Mouse (Mus musculus) spleen, postnatal 0 days (tissue): ENCODE data around the gene Nrros. TPM values are rescaled to one million over a fixed set of nuclear protein-coding genes. Genes with fewer than 3 reads are reported as not detected.

Source experiments
- polyA plus RNA-seq: library from polyadenylated mRNA; unstranded; fragments of >200 nt; fragmentation: Nextera tagmentation; extraction: Ambion mirVana; gene quantifications from 2 replicates; pipeline ENCODE4 v1.2.1, GENCODE M21; 2015

Gene Nrros
- polyA plus RNA-seq, result 30.8 and 45.9 TPM in 2 replicates

DNA sequence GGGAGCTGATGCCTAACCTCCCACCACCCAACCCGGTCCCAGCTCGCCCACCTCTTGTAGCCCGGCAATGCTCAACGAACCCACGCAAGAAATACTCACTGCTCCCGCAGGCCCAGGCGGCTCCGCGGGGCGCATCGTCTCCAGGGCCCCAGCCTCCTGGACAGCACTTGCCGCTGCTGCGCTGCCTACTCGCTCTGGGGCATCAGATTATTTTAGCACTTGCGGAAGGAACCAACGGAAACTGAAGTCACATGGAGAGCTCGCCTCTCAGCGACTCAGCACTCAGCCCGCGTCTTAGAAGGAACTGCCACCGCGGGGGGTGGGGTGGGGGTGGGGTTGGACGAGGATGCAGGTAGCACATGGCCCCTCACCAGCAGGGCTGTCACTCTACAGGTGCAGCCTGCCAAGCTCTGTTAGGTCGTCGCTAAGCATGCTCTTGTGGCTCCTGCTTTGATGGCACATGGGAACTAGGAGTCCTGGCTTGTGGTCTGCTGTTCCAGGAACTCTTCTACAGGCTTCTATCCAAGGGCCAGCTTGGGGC lies at the start of gene Nrros:
TSS of gene Nrros (minus strand) at position 314 of the 541 bp plus-strand sequence.

GRCm38 (mm10) chr16:32179333-32179901 lies 14.0 kb upstream of the Nrros start, which contains the start of gene Bex6:
Gene Bex6, plus strand, starts transcription at chr16:32179823.

GRCm38 (mm10) chr16:32099638-32100150 lies 65.7 kb downstream of the Nrros start, which contains the start of the genes Pigx and Cep19:
Gene Pigx, minus strand, starts transcription at chr16:32099740.
Gene Cep19, plus strand, starts transcription at chr16:32099800.

Other genes with a start within 250 kb of the Nrros start
- gene Pigz, start 231.7 kb downstream of the Nrros start, polyA plus RNA-seq, result 0.19 and 0.52 TPM in 2 replicates
- gene 0610012G03Rik, start 217.1 kb downstream of the Nrros start, polyA plus RNA-seq, result 59.6 and 63.7 TPM in 2 replicates
- gene Ncbp2, start 217.1 kb downstream of the Nrros start, polyA plus RNA-seq, result 38.1 and 38.7 TPM in 2 replicates
- 5.2 and 5.6 TPM in 2 replicates for gene Senp5, start 162.3 kb downstream of the Nrros start, polyA plus RNA-seq
- gene Pak2, start 86.3 kb downstream of the Nrros start, polyA plus RNA-seq, result 18.2 and 21.8 TPM in 2 replicates
- gene Pigx, start 65.9 kb downstream of the Nrros start, polyA plus RNA-seq, result 40.4 and 42.1 TPM in 2 replicates
- 10.8 and 12.8 TPM in 2 replicates for gene Cep19, start 65.8 kb downstream of the Nrros start, polyA plus RNA-seq
- 2.8 and 3.0 TPM in 2 replicates for gene Bex6, start 14.2 kb upstream of the Nrros start, polyA plus RNA-seq
- 6.5 TPM in 2 replicates for gene Fbxo45, start 81.6 kb upstream of the Nrros start, polyA plus RNA-seq
- 15.4 and 16.6 TPM in 2 replicates for gene Wdr53, start 81.6 kb upstream of the Nrros start, polyA plus RNA-seq
- 0.08 TPM in 1 of 2 replicates, not detected in the other for gene Smco1, start 105.9 kb upstream of the Nrros start, polyA plus RNA-seq
- gene Rnf168, start 111.9 kb upstream of the Nrros start, polyA plus RNA-seq, result 22.6 and 23.0 TPM in 2 replicates
- gene Ubxn7, start 166.7 kb upstream of the Nrros start, polyA plus RNA-seq, result 10.8 and 11.4 TPM in 2 replicates
- gene Tm4sf19, start 234.9 kb upstream of the Nrros start, polyA plus RNA-seq, result not detected in 2 replicates